Mouse (Mus musculus): Measurements from ENCODE around the gene Pusl1. TPM values are rescaled to one million over a fixed set of nuclear protein-coding genes. Genes with fewer than 3 reads are reported as not detected.
A peak's percentile ranks its signal among the peaks of the same experiment; 100 is the strongest.

The Pusl1 gene
- polyA plus RNA-seq, 1 experiment from 2014 or later: 31.5 TPM

- H3K4me2 ChIP-seq: no peak overlapping the region
These were observed 36.6 kb downstream of the Pusl1 start for GRCm38 (mm10) chr4:155854991-155855390.

GRCm38 (mm10) chr4:155853421-155853820 is 38.2 kb downstream of the Pusl1 start:
- 87% methylated on average over 9 of the region's 9 CpGs for WGBS
- Histone ChIP-seq H3K4me3 (no peak overlapping the region), H3K4me2 (no peak overlapping the region), H3K27ac (ENCODE audit: poor library complexity, severe bottlenecking) (no peak overlapping the region), H3K4me1 (replicated peaks) (peaks cover 11% of the 10 kb centered on the region), H3K36me3 (peaks cover 49% of the 10 kb centered on the region), H3K27me3 (replicated peaks) (no peaks in the 10 kb centered on the region), H3K9ac (no peak overlapping the region), H3K9me3 (replicated peaks) (no peaks in the 10 kb centered on the region)
- no peak for ATAC-seq (ENCODE audit: insufficient number of reproducible peaks, low FRiP score)

More at GRCm38 (mm10) chr4:155854991-155855390, 36.6 kb downstream of the Pusl1 start:
- no peaks in the 10 kb centered on the region for H3K27me3 ChIP-seq (replicated peaks)
- no peak overlapping the region for H3K9ac ChIP-seq
- 0 out of 2 replicates have a peak, but pooled peaks cover 5% of the 10 kb centered on the region for H3K4me1 ChIP-seq (replicated peaks)
- H3K36me3 ChIP-seq: peaks cover 60% of the 10 kb centered on the region
- ATAC-seq (ENCODE audit: insufficient number of reproducible peaks, low FRiP score): no peak
- H3K9me3 ChIP-seq (replicated peaks): no peaks in the 10 kb centered on the region
- H3K27ac ChIP-seq (ENCODE audit: poor library complexity, severe bottlenecking): no peak overlapping the region
- WGBS: 95% methylated on average over 12 of the region's 12 CpGs
- no peak overlapping the region for H3K4me3 ChIP-seq

- Histone ChIP-seq H3K4me2 (no peak overlapping the region), H3K9me3 (replicated peaks) (no peaks in the 10 kb centered on the region), H3K36me3 (peaks cover 35% of the 10 kb centered on the region), H3K27me3 (replicated peaks) (no peaks in the 10 kb centered on the region), H3K4me1 (replicated peaks) (peaks cover 17% of the 10 kb centered on the region), H3K9ac (no peak overlapping the region), H3K4me3 (no peak overlapping the region), H3K27ac (ENCODE audit: poor library complexity, severe bottlenecking) (no peak overlapping the region)
- ATAC-seq (ENCODE audit: insufficient number of reproducible peaks, low FRiP score): no peak
- WGBS: 81% methylated on average over 2 of the region's 2 CpGs
These were observed 39.6 kb downstream of the Pusl1 start for GRCm38 (mm10) chr4:155851951-155852411.

GRCm38 (mm10) chr4:155851368-155851767 is 40.2 kb downstream of the Pusl1 start:
- H3K27ac ChIP-seq (ENCODE audit: poor library complexity, severe bottlenecking): no peak overlapping the region

GRCm38 (mm10) chr4:155849792-155850451 is 41.7 kb downstream of the Pusl1 start:
- H3K9me3 ChIP-seq (replicated peaks): no peaks in the 10 kb centered on the region
- H3K4me1 ChIP-seq (replicated peaks): peaks cover 23% of the 10 kb centered on the region
- no peak overlapping the region for H3K4me3 ChIP-seq
- peaks cover 14% of the 10 kb centered on the region for H3K36me3 ChIP-seq
- H3K27ac ChIP-seq (ENCODE audit: poor library complexity, severe bottlenecking): no peak overlapping the region
- H3K9ac ChIP-seq: no peak overlapping the region
- 89% methylated on average over 3 of the region's 3 CpGs for WGBS
- no peaks in the 10 kb centered on the region for H3K27me3 ChIP-seq (replicated peaks)
- no peak overlapping the region for H3K4me2 ChIP-seq
- ATAC-seq (ENCODE audit: insufficient number of reproducible peaks, low FRiP score): no peak

More at GRCm38 (mm10) chr4:155851368-155851767, 40.2 kb downstream of the Pusl1 start:
- Histone ChIP-seq H3K4me3 (no peak overlapping the region), H3K9me3 (replicated peaks) (no peaks in the 10 kb centered on the region), H3K4me1 (replicated peaks) (peaks cover 22% of the 10 kb centered on the region), H3K36me3 (peaks cover 29% of the 10 kb centered on the region), H3K4me2 (no peak overlapping the region), H3K27me3 (replicated peaks) (no peaks in the 10 kb centered on the region), H3K9ac (no peak overlapping the region)
- no peak for ATAC-seq (ENCODE audit: insufficient number of reproducible peaks, low FRiP score)
- WGBS: 88% methylated on average over 3 of the region's 3 CpGs

- H3K9ac ChIP-seq: no peak overlapping the region
- H3K27ac ChIP-seq (ENCODE audit: poor library complexity, severe bottlenecking): no peak overlapping the region
- H3K4me2 ChIP-seq: no peak overlapping the region
- peaks cover 23% of the 10 kb centered on the region for H3K4me1 ChIP-seq (replicated peaks)
- ATAC-seq (ENCODE audit: insufficient number of reproducible peaks, low FRiP score): no peak
- H3K27me3 ChIP-seq (replicated peaks): no peaks in the 10 kb centered on the region
- no peak overlapping the region for H3K4me3 ChIP-seq
- peaks cover 9% of the 10 kb centered on the region for H3K36me3 ChIP-seq
- no peaks in the 10 kb centered on the region for H3K9me3 ChIP-seq (replicated peaks)
- 85% methylated on average over 2 of the region's 2 CpGs for WGBS
These were observed 42.2 kb downstream of the Pusl1 start for GRCm38 (mm10) chr4:155849391-155849790.

GRCm38 (mm10) chr4:155848434-155849095 is 43.0 kb downstream of the Pusl1 start:
- H3K9me3 ChIP-seq (replicated peaks): no peaks in the 10 kb centered on the region
- H3K4me2 ChIP-seq: peak overlapping the region; percentile 76
- H3K9ac ChIP-seq: peak overlapping the region; percentile 91
- no peak for ATAC-seq (ENCODE audit: insufficient number of reproducible peaks, low FRiP score)
- H3K4me1 ChIP-seq (replicated peaks): peaks cover 23% of the 10 kb centered on the region
- H3K4me3 ChIP-seq: peak overlapping the region; percentile 90
- H3K36me3 ChIP-seq: peaks cover 10% of the 10 kb centered on the region
- WGBS: 64% methylated on average over 7 of the region's 7 CpGs
- H3K27ac ChIP-seq (ENCODE audit: poor library complexity, severe bottlenecking): no peak overlapping the region
- H3K27me3 ChIP-seq (replicated peaks): no peaks in the 10 kb centered on the region

- Histone ChIP-seq H3K9ac (peak overlapping the region; percentile 91), H3K9me3 (replicated peaks) (no peaks in the 10 kb centered on the region), H3K4me3 (peak overlapping the region; percentile 90), H3K4me2 (peak overlapping the region; percentile 76), H3K27me3 (replicated peaks) (no peaks in the 10 kb centered on the region), H3K27ac (ENCODE audit: poor library complexity, severe bottlenecking) (peak overlapping the region; percentile 27), H3K4me1 (replicated peaks) (peaks cover 23% of the 10 kb centered on the region), H3K36me3 (peaks cover 13% of the 10 kb centered on the region)
- WGBS: 3% methylated on average over 68 of the region's 69 CpGs
- peak; percentile 74 for ATAC-seq (ENCODE audit: insufficient number of reproducible peaks, low FRiP score)
These were observed 43.8 kb downstream of the Pusl1 start for GRCm38 (mm10) chr4:155847591-155848352.

- 2% methylated on average over 63 of the region's 65 CpGs for WGBS
- peak within 1 kb of the TSS; percentile 76 for H3K4me2 ChIP-seq
These were observed 44.6 kb downstream of the Pusl1 start, which contains the start of gene Dvl1 for GRCm38 (mm10) chr4:155846871-155847578. Gene Dvl1 (plus strand): TSS chr4:155847402.

GRCm38 (mm10) chr4:155843231-155843630 is 48.4 kb downstream of the Pusl1 start:
- Histone ChIP-seq H3K27me3 (replicated peaks) (peaks cover 4% of the 10 kb centered on the region; the same call in 1 of the 2 replicates), H3K36me3 (peaks cover 23% of the 10 kb centered on the region), H3K4me3 (no peak overlapping the region), H3K9ac (no peak overlapping the region), H3K4me2 (no peak overlapping the region), H3K27ac (ENCODE audit: poor library complexity, severe bottlenecking) (no peak overlapping the region), H3K9me3 (replicated peaks) (no peaks in the 10 kb centered on the region), H3K4me1 (replicated peaks) (peaks cover 46% of the 10 kb centered on the region)
- no peak for ATAC-seq (ENCODE audit: insufficient number of reproducible peaks, low FRiP score)
- WGBS: 85% methylated on average over 5 of the region's 5 CpGs

More at GRCm38 (mm10) chr4:155846871-155847578, 44.6 kb downstream of the Pusl1 start, which contains the start of gene Dvl1:
- H3K9ac ChIP-seq: peak within 1 kb of the TSS; percentile 91
- peaks cover 23% of the 10 kb centered on the region for H3K4me1 ChIP-seq (replicated peaks)
- peak; percentile 93 for ATAC-seq (ENCODE audit: insufficient number of reproducible peaks, low FRiP score)
- peak within 1 kb of the TSS; percentile 90 for H3K4me3 ChIP-seq
- peaks cover 18% of the 10 kb centered on the region for H3K36me3 ChIP-seq
- no peaks in the 10 kb centered on the region for H3K9me3 ChIP-seq (replicated peaks)
- no peaks in the 10 kb centered on the region for H3K27me3 ChIP-seq (replicated peaks)
- peak within 1 kb of the TSS; percentile 27 for H3K27ac ChIP-seq (ENCODE audit: poor library complexity, severe bottlenecking)
